Mouse (Mus musculus) layer of hippocampus, adult 11-12 months (tissue): ENCODE results near the gene Tppp3.

Experiments used
- DNase-seq: peaks from one replicate; pipeline ENCODE4 v3.0.0; 2022; ENCODE audit warnings: low spot score

Gene Tppp3

DNA sequence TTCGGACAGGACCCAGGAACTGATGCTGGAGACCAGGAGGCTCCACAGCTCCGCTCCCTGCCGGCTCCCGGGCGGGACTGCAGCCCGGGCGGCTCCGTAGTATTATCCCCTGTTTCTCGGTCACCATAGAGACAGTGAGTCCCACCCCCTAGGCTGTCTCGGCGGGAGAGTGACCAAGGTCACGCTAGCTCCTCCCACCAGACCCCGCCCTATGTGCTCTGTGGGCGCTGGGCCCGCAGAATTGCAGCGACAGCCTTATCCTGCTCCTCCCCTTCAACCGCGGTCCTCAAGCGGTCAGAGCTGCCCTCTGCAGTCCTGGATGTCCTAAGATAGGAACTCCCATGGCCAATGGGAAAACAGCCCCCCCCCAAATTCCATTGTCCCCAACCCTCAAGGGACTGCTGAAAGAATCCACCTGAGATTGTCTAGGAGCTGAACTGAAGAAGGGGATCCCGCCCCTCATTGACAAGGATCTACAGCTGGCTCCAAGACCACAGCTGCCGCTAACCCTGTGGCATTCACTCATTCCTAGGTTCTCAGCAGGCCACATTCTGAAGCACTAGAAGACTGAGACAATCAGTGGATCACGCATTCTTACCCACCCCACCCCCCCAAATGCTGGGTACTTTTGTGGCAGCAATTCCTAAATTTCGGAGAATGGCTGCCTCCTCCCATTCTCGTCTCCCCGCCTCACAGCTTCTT is at the start of gene Tppp3:
TSS of gene Tppp3 (minus strand) at position 213 of the 702 bp plus-strand sequence.
- DNase-seq = peak; percentile 90

DNA sequence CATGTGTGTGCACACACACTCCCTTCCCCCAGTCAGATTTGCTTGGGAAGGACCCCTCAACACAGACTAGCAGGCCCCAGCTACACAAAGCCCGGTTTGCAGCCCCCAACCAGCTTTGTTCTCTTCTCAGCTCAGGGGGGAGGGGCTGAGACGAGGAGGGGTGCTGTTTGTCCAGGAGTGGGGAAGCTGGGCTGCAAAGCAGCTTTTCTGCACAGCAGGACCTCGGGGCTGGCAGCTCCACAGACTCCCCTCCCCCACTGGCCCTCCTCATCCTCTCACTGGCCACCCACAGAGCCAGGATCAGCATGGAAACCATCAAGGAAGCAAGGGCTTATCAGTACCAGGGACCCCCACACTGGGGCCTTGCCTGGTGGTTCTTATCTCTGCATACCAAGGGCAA is 49.7 kb upstream of the Tppp3 start:
- DNase-seq = no peak

DNA sequence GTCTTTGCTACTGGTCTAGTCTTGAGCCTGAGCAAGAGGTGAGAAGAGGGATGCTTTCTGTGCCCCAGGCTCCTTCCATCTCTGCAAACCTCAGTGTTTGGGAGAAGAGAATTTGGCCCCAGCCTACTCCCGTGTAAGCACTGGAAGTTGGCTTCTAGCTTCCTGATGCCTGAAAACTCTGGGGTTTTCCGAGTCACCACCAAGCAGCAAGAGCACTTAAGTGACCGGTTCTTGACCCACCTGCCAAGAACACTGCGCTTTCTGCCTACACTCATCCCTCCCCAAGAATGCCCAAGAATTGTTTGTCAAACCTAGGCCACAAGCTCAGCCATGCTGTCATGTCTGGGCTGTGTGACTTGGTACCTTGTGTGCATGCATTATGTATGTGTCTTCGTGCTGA is 49.2 kb upstream of the Tppp3 start:
- no peak for DNase-seq

DNA sequence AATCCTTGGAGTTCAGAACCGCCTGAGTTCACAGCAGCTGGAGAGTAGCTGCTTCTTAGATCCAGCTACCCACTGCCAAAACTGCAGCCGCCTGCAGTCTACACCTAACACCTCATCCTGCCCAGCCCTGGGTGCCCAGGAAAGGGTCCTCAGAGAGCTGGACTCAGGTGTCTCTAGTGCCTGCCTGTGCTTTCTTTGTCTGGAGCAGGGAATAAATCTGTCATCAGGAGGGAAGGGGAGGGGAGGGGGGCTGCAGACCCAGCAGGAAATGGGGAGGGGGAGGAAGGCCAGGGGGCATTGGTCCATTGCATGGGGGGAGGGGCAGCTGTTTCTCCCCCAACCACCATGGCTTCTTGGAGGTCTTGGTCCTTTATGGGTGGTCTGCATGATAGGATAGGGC is 48.3 kb upstream of the Tppp3 start:
- DNase-seq = no peak

DNA sequence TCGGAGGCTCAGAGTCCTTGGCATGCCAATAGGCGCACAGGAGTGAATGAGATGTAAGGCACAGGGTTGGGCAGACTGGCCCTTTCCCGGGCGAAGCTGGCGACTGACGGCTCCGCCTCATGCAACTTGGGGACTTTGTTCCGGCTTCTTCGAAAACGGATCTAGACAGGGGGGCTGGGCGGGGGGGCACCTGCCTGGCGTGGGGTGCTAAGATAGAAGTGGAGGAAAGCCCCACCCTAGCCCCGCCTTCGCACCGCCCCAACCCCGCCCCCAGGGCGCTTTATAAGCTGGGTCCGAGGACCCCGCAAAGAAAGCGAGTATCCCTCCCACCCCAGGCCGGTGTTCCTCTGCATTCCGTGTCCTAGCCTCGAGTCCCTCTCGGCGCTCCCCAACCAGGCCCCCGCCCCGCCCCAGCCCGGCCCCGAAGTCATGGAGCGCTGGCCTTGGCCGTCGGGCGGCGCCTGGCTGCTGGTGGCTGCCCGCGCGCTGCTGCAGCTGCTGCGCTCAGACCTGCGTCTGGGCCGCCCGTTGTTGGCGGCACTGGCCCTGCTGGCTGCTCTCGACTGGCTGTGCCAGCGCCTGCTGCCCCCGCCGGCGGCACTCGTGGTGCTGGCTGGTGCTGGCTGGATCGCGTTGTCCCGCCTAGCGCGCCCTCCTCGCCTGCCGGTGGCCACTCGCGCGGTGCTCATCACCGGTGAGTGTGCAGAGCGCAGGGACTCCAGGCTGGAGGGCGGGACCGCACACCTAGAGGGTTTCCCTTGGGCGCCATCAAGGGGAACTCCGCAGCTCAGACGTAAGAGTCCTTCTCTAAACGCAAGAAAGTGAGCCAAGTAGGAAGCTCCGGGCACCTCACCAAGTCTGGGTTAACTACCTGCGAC is 47.3 kb upstream of the Tppp3 start, which contains the start of gene Hsd11b2:
TSS of gene Hsd11b2 (plus strand) at position 320 of the 878 bp plus-strand sequence.
- DNase-seq = no peak

DNA sequence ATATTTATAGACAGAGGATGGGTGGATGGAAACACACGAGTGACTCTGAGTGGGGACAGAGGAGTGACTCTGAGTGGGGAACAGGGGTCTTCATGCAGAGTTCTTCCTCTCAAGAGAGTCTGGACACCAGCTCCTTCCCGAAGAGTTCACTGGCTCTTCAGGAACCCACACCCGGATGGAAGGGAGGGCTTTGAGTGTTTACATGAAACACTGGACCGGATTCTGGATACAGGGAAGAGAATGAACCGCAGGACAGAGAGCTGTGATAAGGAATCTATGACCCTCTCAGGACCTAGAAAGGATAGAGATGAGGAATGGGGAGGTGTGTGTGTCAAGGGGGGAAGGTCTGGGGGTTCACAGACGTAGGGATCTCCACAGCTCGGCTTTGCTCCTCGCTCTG is 46.0 kb upstream of the Tppp3 start:
- DNase-seq = no peak

DNA sequence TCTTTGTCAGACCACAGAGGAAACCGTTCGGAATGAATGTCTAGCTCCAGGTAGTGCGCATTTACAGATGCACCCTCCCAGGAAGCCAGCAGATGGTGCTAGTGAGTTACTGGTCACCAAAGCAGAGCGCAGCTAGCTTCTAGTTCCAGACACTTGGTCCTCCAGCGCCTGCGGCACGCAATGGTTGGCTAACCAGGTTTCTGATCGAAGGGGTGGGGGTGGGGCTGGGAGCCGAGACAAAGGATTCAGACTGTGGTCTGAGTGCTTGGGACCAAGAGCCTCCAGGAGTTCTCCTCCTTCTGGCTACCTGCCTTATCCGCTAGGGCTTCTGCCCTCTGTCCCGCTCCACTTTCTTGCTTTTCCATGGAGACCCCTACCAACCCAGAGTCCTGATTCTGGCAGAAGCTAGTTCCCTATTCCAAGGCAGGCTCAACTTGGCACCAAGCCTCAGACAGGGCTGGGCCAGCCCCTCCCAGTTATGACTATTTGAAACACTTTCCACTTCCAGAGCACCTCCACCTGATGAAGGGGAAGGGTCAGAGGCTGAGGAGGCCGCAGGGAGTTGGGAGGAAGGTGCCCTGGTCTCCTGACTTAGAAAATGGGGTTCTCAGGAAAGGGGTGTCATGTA is 44.8 kb upstream of the Tppp3 start:
- DNase-seq = peak; percentile 77

DNA sequence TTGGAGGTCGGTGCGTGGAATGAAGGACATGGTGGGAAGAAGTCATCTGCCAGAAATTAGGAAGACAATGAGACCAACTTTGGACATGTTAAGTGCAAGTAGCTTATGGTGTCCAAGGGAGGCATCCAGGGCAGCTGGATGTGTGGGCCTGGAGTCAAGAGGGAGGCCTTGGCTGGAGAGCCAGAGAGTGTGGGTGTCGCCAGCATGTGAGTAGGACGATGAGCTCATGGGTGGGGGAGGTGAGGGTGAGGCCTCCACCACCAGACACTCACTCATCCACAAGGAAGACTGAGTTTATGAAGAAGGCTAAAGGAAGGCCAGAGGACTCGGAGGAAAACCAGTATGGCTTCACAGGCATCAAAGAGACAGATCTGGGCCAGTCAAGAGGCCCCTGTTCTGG is 43.3 kb upstream of the Tppp3 start:
- DNase-seq = no peak

DNA sequence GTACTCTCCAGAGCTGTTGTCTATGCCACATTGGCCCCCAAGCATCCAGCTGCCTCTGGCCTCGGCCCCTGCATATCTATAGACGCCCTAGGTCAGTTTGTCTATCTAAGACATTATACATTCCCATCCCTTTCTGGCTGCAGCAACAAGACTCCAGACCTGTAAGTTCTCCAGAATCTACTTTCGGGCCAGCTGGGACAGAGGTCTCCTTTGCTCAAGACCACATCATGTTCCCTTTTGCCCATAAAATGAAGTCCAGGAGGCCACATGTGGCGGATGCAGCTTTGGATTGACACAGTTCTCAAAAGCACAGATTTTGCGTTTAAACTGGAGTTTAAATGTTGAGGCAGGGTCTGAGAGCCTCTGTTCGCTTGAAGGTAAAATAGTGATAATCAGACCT is 42.9 kb upstream of the Tppp3 start:
- no peak for DNase-seq

DNA sequence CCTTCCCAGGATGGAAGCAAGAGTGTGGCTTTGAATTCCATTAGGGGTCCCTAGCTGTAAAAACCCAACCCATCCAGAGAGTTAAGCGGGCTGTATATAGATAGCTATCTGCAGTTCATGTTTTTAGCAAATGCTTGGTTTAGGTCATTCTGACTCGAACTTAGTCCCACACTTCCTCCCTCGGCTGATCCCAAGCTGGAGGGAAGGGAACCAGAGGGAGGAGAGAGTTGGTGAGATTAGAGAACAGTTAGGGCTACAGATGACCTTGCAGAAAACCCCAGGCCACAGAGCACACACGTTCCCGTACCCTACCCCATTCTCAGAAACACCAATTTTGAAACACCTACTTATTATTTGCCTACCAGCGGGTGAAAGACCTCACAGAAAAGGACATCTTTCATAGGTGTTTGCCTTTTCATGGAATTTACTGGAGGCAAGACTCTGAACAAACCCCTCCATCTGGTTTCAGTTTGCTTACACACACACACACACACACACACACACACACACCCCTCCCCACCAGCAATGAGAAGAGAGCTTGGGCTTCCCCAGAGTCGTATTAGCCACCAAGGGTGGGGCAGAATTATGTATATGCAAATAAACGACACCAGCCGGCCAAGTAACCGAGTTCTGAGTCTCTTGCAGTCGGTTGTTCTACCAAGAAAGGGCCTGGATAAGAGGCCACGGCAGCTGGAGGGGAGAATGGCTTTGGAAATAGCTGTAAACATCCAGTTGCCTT is 38.8 kb upstream of the Tppp3 start:
- no peak for DNase-seq

DNA sequence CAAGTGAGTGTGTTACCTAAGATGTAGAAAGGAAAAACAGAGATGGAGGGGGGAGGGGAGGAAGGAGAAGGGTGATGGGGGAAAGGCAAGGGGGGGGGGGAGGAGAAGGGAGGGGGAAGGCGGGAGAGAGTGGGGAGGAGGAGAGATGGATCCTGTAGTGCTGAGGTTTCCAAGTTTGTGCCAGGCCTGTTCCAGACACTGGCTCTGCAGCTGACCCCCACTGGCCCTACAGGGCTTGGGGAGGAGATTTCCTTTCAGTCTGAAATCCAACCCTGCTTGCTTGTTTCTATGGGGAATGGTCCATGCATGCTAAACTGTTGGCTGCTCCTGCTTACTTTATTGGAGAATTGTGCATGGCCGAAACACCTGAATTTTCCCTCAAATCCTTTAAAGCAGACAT is 37.4 kb upstream of the Tppp3 start:
- no peak for DNase-seq

DNA sequence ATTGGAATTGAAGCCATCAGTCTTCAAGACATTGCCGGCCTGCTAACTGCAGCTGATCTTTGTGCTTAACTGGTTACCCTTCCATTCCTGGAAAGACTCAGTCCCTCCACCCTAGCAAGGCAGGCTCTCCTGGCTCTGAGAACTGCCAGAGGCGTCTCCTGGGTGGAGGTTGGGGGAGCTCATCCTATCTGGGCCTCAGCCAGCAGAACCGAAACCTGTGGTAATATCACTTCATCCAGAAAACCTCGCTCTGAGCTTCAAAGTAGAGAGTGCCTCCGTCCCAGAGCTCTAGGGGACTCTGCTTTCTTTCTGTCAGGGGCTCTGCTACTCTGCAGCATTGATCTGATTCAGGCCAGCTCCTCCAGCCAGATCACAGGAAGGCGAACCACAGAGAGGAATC is 35.7 kb upstream of the Tppp3 start:
- no peak for DNase-seq

DNA sequence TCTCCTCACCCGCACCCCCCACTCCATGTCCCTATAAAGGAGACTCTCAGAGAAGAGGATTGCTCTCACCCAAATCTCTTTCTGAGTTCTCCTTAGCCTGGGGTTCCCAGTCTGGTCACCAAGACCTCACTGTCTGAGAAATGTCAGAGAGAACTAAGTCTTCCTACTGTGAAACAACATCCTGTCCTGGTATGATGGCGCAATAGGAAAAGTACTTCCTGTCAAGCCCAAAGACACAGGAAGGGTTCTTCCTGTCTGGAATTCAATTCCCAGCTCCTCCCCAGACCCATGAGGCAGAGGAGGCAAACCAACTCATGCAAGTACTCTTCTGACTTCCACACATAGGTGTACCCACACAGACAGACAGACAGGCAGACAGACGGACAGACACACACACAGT is 33.3 kb upstream of the Tppp3 start:
- DNase-seq = no peak

DNA sequence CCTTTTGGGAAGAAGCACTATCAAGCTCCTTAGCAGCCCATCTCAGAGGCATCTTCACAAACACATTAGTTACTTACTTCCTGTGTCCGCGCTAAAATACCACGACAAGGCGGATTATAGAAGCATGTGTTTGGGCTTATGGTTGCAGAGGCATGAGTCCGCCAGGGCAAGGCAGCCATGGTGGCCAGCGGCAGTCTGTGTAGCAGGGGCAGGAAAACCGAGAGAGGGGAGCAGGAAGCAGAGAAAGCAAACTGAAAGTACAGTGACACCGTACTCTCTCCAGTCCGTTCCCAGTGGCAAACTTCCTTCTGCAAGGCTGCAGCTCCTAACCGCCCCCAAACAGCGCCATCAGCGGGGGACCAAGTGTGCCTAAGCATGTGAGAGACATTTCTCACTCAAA is 28.5 kb upstream of the Tppp3 start:
- DNase-seq = no peak

DNA sequence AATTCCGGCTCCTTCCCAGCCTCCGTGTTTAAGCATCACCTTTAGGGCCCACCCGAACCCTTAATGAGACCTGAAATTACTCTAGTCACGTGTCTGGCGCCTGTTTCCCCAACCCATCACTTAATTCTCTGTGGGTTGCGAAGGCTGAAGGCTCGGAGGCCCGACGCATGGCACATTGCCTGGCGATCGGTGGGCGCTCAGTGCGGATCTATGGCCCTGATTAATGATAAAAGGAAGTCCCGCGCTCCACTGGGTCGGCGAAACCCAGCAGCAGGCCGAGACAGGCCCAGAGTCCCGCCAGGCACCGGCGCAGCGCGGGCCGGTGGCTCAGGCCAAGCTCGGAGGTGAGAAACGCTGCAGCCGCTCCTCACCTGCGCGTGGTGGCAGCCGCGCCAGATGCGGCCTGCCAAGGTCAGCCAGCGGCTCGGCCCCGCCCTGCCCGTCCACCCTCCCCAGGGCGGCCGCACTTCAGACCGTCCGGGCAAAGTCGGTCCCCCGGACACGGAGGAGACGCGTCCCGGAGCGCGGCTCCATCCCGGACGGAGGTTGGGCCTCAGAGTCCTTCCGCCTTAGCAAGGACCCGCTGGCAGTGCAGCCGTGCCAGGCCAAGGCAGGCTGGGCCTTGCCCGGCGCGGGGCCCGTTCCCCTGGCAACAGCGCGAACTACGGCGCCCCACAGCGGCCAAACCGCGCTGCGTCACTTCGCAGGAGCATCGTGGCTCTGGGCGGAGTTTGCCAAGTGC is 25.3 kb upstream of the Tppp3 start, which contains the start of gene Zdhhc1:
TSS of gene Zdhhc1 (minus strand) at position 464 of the 742 bp plus-strand sequence.
- DNase-seq = peak; percentile 85

DNA sequence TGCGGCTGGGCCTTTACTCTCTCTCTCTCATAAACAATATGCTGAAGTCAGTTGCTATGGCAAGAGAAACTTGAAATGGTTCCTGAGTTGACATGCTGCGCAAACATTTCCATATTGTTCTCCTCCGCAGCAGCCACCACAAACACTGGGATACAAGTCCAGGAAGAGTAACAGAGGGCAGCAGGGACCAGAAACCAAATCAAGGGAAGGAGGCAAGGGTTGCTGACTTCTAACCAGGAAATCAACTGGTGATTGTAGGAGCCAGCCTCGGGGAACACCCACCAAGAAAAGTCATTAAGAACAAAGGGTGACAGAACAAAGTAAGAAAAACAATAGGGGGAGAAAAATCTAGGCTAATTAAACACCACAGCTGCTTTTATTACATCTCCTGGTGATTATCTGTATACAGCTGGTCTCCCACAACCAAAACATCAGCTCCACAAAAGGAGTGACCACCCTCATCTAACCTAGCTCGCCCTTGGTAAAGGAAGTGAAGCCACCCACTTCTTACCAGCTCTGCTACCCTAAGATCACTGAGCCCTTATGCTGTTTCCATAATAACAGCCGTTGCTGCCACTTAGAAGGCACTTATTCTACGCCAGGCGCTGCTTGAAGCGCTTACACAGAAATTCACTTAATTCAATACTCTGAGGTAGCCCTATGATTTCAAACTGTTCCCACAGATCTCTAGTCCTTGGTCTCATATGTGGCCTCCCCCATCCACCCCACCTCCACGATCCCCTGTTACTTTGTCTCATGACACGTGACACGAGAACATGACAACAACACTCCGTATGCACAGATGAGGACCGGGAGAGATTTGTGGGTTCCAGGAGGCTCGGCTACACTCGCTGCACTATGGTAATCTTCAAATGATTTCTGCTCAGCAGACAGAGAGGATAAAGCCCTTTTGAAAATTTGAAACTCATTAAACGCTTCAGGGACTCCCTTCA is 24.3 kb upstream of the Tppp3 start:
- no peak for DNase-seq

DNA sequence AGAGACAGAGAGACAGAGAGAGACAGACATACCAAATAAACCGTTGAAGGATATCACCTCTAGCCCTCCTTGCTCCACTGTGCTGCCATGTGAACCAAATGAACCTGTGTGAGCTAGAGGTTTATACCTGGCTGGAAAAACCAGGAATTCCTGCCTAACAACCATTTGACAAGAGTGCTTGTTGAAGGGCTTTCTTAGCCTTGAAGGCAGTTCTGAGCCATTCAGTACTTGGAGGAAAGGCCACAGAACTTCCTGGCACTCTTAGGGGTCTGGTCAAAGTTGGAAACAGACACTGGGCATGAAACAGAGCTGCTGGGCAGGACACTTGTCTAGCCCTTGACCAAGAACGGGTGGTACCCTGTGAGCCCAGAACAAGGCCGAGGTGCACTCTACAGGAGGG is 23.2 kb upstream of the Tppp3 start:
- DNase-seq = no peak

DNA sequence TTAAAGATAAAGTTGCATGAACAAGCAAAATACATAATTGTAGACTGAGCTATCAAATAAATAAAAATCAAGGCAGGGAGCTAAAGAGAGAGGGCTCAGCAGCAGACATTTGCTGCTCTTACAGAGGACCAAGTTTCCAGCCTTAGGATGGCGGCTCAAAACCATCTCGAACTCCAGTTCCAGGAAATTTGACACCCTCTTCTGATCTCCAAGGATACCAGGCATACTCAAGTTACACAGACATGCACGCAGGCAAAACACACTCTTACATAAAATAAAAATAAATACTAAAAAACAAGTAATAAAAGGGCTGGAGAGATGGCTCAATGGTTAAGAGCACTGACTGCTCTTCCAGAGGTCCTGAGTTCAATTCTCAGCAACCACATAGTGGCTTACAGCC is 22.2 kb upstream of the Tppp3 start:
- no peak for DNase-seq

DNA sequence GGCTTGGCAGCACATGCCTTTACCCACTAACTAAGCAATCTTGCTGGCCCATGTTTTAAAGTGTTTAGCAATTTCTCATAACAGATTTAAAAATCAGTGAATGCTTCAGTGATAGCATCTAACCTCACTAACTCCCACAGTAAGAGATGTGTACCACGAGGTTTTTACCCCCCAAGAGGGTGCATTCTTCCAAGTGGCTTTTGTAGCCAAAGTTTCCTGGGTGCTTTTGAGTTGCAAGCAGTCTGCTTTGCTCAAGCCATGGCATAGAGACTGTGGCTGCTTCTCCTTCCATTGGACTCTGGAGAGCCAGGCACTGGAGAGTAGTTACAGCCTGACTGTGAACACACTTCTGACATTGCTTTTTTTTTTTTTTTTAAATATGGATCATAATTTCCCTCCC is 18.0 kb upstream of the Tppp3 start:
- DNase-seq = no peak

DNA sequence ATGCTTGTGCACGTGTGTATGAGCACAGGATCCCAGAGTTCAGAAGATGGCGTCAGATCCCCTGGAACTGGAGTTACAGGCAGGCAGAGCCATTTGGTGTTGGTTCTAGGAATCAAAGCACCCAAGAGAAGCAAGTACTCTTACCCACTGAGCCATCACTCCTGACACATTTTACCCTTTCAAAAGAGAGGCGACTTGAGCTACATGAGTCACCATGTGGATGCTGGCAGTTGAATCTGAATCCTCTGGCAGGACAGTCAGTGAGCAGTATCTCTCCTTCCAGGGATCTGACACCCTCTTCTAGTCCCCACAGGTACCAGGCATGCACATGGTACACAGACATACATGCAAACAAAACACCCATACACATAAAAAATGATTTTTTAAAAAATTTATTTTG is 16.8 kb upstream of the Tppp3 start:
- no peak for DNase-seq
